Mouse (Mus musculus): ENCODE measurements at regions not wholly inside any gene's neighbourhood (a gene's known extent, or its start where the extent isn't known, plus 50 kb on each side); places are given as distances from the start of the nearest gene placed in this dataset.
A peak's percentile ranks its signal among the peaks of the same experiment; 100 is the strongest.

DNA sequence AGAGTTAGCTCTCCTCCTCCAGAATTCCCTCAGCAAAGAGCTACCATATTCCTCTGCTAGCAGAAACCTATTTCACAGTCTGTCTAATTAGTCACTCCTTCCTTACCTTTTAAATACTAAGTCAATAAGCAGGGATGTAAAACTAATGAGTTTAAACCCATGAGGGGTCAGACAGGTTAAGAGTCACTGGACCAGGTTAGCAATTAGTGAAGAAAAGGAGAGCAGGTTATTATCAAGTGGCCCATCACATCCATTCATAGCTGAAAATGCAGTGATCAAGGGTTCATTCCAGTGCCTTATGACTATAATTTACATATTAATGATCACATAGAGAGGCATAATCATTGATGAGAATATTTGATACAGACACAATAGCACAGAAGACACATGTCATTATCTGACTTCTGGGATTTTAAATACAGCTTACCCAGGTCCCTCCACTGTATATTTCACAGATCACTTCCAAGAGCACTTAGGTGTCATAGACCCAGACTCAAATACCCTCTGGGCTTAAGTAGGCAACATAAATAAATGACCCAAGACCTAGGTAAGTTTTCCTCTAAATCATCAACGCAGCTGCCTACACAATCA, 355.4 kb upstream of the Rgma start:
- H3K4me3 ChIP-seq: no peak overlapping the region
- no peaks in the 10 kb centered on the region for H3K9me3 ChIP-seq
- no peaks in the 10 kb centered on the region for H3K27me3 ChIP-seq
- no peak overlapping the region for H3K27ac ChIP-seq
- ATAC-seq (ENCODE audit: insufficient number of reproducible peaks, low FRiP score, low TSS enrichment, low read depth): no peak
- H3K4me1 ChIP-seq: no peaks in the 10 kb centered on the region
- whole genome bisulfite sequencing: 50% methylated on average over 1 of the region's 1 CpGs
- no peak overlapping the region for H3K4me2 ChIP-seq
- no peak overlapping the region for H3K9ac ChIP-seq
- H3K36me3 ChIP-seq: no peaks in the 10 kb centered on the region

DNA sequence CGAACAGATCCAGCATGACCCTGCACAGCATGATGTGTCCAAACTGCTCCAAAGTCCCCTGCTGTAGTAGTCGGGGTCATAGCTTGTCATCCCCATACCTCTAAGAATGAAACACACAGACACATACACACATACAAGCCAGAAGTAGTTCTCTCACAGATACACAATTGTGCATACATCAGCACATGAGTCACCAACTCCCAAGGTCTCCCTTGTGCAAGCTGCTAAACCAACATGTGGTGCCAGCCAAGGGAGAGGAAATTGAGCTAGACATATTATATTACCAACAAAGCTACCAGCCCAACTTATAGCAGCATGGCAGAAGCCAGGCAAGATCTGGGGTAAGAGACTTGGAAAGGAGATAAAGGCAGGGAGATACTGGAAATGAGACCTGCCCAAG, 353.5 kb upstream of the Rgma start:
- no peak overlapping the region for H3K9ac ChIP-seq
- 84% methylated on average over 2 of the region's 2 CpGs for WGBS
- no peak overlapping the region for H3K27ac ChIP-seq
- ATAC-seq (ENCODE audit: insufficient number of reproducible peaks, low FRiP score, low TSS enrichment, low read depth): no peak
- no peak overlapping the region for H3K4me3 ChIP-seq
- H3K27me3 ChIP-seq: no peaks in the 10 kb centered on the region
- no peaks in the 10 kb centered on the region for H3K4me1 ChIP-seq
- no peaks in the 10 kb centered on the region for H3K9me3 ChIP-seq
- no peak overlapping the region for H3K4me2 ChIP-seq
- no peaks in the 10 kb centered on the region for H3K36me3 ChIP-seq

DNA sequence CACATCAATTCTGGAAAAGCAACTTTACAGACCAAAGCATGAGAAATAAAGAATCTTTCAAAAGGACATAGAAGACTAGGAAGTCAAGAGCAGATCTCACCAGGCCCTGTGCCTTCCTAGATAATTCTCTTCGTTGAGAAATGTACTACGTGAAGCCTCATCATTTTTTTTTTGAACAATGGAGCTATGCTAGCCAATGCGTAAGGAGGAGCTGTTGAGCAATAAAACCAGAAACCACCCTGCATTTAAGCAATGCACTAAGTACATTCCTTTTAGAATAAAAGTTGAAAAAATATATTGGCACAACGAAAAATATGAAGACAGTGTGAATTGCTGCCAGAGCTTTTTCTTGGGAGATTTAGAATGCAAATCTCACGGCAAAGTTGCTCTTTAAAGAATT, 349.7 kb upstream of the Rgma start:
- H3K36me3 ChIP-seq: no peaks in the 10 kb centered on the region
- ATAC-seq (ENCODE audit: insufficient number of reproducible peaks, low FRiP score, low TSS enrichment, low read depth): no peak
- 47% methylated on average over 5 of the region's 5 CpGs for WGBS
- no peaks in the 10 kb centered on the region for H3K4me1 ChIP-seq
- no peaks in the 10 kb centered on the region for H3K9me3 ChIP-seq
- no peaks in the 10 kb centered on the region for H3K27me3 ChIP-seq
- no peak overlapping the region for H3K27ac ChIP-seq
- no peak overlapping the region for H3K9ac ChIP-seq
- H3K4me2 ChIP-seq: no peak overlapping the region
- no peak overlapping the region for H3K4me3 ChIP-seq

DNA sequence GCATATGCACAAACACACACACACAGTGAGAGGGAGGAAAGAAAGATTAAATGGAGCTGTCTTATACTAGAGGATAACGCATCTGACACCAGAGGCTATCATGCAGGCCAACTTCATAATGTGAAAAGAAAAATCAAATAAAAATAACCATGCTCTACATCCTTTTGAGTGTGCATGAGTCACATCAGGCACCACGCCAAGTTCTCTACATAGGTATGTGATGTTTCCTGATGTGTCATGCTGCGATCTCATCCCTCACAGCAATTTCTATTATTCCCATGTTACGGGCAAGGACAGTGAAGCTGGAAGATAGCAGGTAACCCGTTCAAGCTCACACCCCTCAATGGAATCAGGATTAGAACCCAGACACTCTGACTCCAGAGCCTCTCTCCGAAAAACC, 346.4 kb upstream of the Rgma start:
- H3K27ac ChIP-seq: no peak overlapping the region
- H3K36me3 ChIP-seq: no peaks in the 10 kb centered on the region
- no peak for ATAC-seq (ENCODE audit: insufficient number of reproducible peaks, low FRiP score, low TSS enrichment, low read depth)
- no peaks in the 10 kb centered on the region for H3K9me3 ChIP-seq
- H3K4me3 ChIP-seq: no peak overlapping the region
- no peak overlapping the region for H3K4me2 ChIP-seq
- H3K4me1 ChIP-seq: peaks cover 6% of the 10 kb centered on the region; the same call in 1 of the 2 replicates
- 74% methylated on average over 6 of the region's 6 CpGs for WGBS
- H3K27me3 ChIP-seq: no peaks in the 10 kb centered on the region
- H3K9ac ChIP-seq: no peak overlapping the region

DNA sequence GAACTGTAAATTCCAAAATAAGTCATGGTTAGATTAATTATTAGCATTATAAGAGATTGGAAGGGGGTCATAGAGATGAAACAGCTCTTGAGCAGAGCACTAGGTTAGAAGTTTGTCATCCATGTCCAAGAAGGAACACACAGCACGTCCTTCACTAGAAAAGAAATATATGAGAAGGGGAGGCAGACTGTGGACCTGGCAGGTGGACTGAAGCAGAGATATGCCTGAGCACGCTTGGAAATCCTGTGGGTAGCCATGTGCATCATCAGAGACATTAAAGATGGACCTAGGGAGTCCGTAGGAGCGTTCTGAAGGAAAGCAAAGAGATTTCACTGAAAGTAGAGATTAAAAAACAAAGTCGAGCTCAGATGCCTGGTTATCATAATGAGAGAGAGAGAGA, 343.9 kb upstream of the Rgma start:
- Histone ChIP-seq H3K27ac (no peak overlapping the region), H3K4me1 (peaks cover 6% of the 10 kb centered on the region; the same call in 1 of the 2 replicates), H3K27me3 (no peaks in the 10 kb centered on the region), H3K36me3 (no peaks in the 10 kb centered on the region), H3K9ac (no peak overlapping the region), H3K4me2 (no peak overlapping the region), H3K4me3 (no peak overlapping the region), H3K9me3 (no peaks in the 10 kb centered on the region)
- no peak for ATAC-seq (ENCODE audit: insufficient number of reproducible peaks, low FRiP score, low TSS enrichment, low read depth)
- WGBS: 78% methylated on average over 5 of the region's 5 CpGs

DNA sequence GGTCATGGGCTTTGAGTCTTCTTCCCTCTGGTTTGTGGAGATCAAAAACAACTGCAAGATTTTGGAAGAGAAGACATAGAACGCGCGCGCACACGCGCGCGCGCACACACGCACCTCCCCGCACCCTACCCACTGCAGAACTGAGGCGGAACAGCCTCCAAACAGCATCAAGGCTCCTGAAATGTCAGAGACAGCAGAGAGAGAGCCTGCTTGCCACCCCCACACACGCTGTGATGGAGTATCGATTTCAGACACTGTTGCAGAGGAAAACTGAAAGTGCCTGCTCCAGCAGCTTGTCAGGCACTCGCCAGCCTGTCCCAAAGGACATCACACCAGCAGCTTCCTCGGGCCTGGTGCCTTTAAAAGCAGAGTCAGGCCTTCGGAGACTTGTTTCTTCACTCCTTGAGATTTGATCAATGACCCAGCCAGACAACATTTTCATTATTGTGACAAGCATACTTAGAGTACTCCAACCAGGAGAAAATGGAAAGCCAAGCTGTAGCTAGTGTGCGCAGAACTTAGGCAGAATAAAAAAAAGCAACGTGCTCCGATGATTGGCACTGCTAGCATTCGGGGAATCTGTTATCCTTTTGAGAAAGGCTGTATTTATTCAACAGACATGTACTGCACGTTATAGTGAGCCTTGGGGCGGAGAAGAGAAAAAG, 342.9 kb upstream of the Rgma start:
- H3K9me3 ChIP-seq: no peaks in the 10 kb centered on the region
- no peaks in the 10 kb centered on the region for H3K36me3 ChIP-seq
- peaks cover 15% of the 10 kb centered on the region for H3K4me1 ChIP-seq
- ATAC-seq (ENCODE audit: insufficient number of reproducible peaks, low FRiP score, low TSS enrichment, low read depth): no peak
- H3K9ac ChIP-seq: no peak overlapping the region
- no peak overlapping the region for H3K27ac ChIP-seq
- H3K4me2 ChIP-seq: no peak overlapping the region
- H3K4me3 ChIP-seq: no peak overlapping the region
- 65% methylated on average over 23 of the region's 23 CpGs for WGBS
- H3K27me3 ChIP-seq: no peaks in the 10 kb centered on the region

DNA sequence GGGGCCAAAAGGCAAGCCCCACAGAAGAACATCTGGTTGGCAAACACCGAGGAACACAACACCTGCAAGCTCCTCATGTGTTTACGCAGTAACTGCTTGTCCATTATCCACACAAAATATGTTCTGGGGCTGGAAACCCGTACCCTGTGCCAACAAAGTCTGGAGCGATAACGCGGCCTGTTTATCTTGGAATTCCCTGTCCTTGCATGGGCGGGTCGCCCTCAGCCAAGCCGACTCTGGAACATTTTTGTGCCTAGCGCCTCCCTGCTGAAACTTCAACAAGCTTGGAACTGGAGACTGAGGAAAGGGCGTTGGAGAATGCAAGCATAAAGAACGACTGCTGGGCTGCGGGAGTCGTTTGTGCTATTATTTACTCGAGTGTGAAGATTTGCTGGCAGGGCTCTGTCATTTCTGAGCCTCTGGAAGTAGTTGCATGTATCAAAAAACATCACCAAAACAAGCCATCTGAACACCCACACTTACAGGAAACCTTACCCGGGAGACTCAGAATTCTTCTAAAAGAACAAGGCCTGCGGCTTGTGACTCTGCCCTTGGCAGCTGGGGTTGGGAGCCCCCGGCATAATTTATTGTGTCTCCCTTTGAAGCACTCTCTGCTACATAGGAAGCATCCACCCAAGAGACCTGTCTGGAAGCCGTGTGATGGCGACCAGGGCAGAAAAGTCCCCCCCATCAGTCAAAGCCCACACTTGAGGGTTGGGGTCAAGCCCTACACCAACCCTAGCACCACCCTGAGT, 338.3 kb upstream of the Rgma start:
- 31% methylated on average over 20 of the region's 20 CpGs for WGBS

DNA sequence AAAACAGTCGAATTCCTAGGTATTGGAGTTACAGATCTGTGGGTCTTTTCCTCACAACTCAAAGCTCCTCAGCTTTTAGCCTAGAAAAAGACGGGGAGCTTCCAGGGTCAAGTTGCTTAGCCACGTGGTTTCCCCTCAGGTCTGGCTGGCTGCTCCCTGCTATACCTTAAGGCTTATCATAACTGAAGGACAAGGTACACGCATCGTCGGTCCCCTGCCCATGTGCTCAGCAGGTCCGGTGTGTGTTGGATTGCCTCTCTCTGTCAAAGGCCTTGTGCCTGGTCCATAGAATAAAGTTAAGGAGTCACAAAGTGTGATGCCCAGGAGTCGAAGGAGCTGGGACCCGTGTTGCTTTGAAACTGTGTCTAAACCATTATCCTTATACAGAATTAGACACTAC, 337.7 kb upstream of the Rgma start:
- WGBS: 89% methylated on average over 9 of the region's 9 CpGs
- no peaks in the 10 kb centered on the region for H3K36me3 ChIP-seq

More for the DNA sequence above, 338.3 kb upstream of the Rgma start:
- Histone ChIP-seq H3K4me2 (no peak overlapping the region), H3K27ac (peak overlapping the region; percentile 47; the same call in 1 of the 2 replicates), H3K4me3 (no peak overlapping the region), H3K9ac (no peak overlapping the region), H3K9me3 (no peaks in the 10 kb centered on the region), H3K36me3 (no peaks in the 10 kb centered on the region), H3K4me1 (peaks cover 19% of the 10 kb centered on the region), H3K27me3 (no peaks in the 10 kb centered on the region)
- no peak for ATAC-seq (ENCODE audit: insufficient number of reproducible peaks, low FRiP score, low TSS enrichment, low read depth)

DNA sequence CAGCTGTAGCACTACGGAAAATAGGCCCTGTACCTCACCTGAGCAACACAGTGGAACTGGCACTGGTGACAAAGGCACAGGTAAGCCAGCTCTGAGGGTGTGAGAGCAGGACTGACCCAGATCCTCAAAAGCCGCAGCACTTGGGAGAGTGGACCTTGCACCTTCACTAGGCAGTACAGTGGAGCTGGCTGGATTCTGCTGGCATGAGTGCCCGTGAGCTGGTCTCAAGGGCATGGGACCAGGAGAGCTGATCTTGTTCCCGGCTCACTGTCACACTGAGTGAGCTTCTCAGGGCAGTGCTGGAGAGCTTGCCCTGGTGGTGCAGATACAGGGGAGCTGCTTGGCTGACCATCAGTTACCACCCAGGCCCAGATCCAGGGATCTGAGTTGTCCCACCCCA, 335.4 kb upstream of the Rgma start:
- Histone ChIP-seq H3K4me1 (peaks cover 13% of the 10 kb centered on the region), H3K9me3 (no peaks in the 10 kb centered on the region; the same call in 1 of the 2 replicates), H3K36me3 (no peaks in the 10 kb centered on the region), H3K4me3 (no peak overlapping the region), H3K27me3 (no peaks in the 10 kb centered on the region), H3K27ac (no peak overlapping the region), H3K4me2 (no peak overlapping the region), H3K9ac (no peak overlapping the region)
- 86% methylated on average over 4 of the region's 4 CpGs for WGBS
- ATAC-seq (ENCODE audit: insufficient number of reproducible peaks, low FRiP score, low TSS enrichment, low read depth): no peak

More for the DNA sequence above, 337.7 kb upstream of the Rgma start:
- no peak for ATAC-seq (ENCODE audit: insufficient number of reproducible peaks, low FRiP score, low TSS enrichment, low read depth)
- Histone ChIP-seq H3K9ac (no peak overlapping the region), H3K27me3 (no peaks in the 10 kb centered on the region), H3K4me1 (peaks cover 15% of the 10 kb centered on the region), H3K4me3 (no peak overlapping the region), H3K27ac (no peak overlapping the region), H3K4me2 (no peak overlapping the region), H3K9me3 (no peaks in the 10 kb centered on the region)

DNA sequence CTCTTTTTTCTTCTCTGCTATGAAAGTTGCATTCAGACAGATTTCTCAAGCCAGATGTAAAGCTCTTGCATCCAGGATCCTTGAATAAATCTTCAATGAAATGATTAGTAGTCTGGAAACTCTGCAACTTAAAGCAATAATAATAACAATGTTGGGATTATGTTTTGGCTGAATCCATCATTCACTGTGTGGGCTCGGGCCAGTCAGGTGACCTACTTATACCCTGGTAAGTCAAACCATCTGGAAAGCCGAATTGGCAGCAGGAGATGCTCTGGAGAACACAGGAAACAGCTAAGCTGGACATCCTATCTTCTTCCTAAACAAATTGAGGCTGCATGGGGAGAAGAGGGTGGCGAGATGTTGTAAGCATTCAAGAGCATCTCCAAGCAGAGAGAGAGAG, 331.0 kb upstream of the Rgma start:
- no peak for ATAC-seq (ENCODE audit: insufficient number of reproducible peaks, low FRiP score, low TSS enrichment, low read depth)
- H3K36me3 ChIP-seq: no peaks in the 10 kb centered on the region
- H3K9me3 ChIP-seq: no peaks in the 10 kb centered on the region; the same call in 1 of the 2 replicates
- no peaks in the 10 kb centered on the region for H3K4me1 ChIP-seq
- H3K9ac ChIP-seq: no peak overlapping the region
- no peaks in the 10 kb centered on the region for H3K27me3 ChIP-seq
- 49% methylated on average over 3 of the region's 3 CpGs for WGBS
- no peak overlapping the region for H3K4me2 ChIP-seq
- H3K27ac ChIP-seq: no peak overlapping the region
- H3K4me3 ChIP-seq: no peak overlapping the region

DNA sequence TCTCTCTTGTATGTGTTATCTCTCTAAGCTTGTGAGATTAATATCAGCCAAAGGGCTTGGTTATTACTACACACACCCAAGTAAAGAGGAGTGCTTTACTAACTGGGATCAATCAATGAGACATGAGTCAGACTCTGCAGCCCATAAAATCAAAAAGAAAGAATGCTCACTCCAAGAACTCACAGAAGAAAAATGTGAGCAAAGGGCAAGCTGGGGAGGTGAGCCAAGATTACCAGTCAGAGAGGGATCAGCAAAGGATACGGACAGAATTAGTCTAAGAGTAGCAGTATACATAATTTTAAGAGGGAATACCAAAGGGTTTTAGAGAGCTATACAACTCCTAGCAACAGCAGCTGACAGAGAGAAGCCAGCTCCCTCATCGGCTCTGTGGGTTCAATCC, 319.4 kb upstream of the Rgma start:
- Histone ChIP-seq H3K4me1 (no peaks in the 10 kb centered on the region), H3K9ac (no peak overlapping the region), H3K4me2 (no peak overlapping the region), H3K27ac (no peak overlapping the region), H3K27me3 (no peaks in the 10 kb centered on the region), H3K4me3 (no peak overlapping the region), H3K36me3 (no peaks in the 10 kb centered on the region), H3K9me3 (no peaks in the 10 kb centered on the region)
- no peak for ATAC-seq (ENCODE audit: insufficient number of reproducible peaks, low FRiP score, low TSS enrichment, low read depth)
- WGBS: 76% methylated on average over 2 of the region's 2 CpGs

DNA sequence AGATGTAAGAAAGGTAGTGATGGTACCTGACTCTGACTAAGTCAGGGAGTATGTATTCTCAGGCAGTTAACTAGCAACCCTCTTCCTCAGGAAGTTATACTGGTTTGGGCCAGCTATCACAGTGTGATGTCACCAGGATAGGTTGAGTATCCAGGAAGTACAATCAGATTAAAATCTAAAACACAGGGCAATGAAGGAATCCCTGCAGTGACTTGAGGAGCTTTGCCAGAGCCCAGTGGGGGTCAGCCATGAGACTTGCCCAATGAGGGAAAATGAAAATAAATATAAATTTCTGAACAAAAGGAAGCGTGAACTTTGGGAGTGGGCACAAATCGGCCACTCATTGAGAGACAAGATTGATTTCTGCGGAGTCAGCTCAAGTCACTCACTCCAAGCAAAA, 311.8 kb upstream of the Rgma start:
- H3K9me3 ChIP-seq: no peaks in the 10 kb centered on the region
- H3K9ac ChIP-seq: no peak overlapping the region
- H3K27me3 ChIP-seq: no peaks in the 10 kb centered on the region
- no peak overlapping the region for H3K27ac ChIP-seq
- no peaks in the 10 kb centered on the region for H3K4me1 ChIP-seq
- no peak for ATAC-seq (ENCODE audit: insufficient number of reproducible peaks, low FRiP score, low TSS enrichment, low read depth)
- H3K4me3 ChIP-seq: no peak overlapping the region
- H3K4me2 ChIP-seq: no peak overlapping the region
- 91% methylated on average over 3 of the region's 3 CpGs for WGBS
- H3K36me3 ChIP-seq: no peaks in the 10 kb centered on the region

All from limb, embryonic 15.5 days (tissue).